Mouse (Mus musculus) MEL (cell line): Measurements from ENCODE around the gene E2f3. TPM values are rescaled to one million over a fixed set of nuclear protein-coding genes. Genes with fewer than 3 reads are reported as not detected.

Experiments used
- DNase-seq: peaks from one replicate; pipeline ENCODE4 v3.0.0; 2011; ENCODE audit warnings: low read depth, low spot score
- H3K27ac ChIP-seq: 2 replicates; pipeline ENCODE4 v1.5.1; 2012; ENCODE audit warnings: low read depth, mild to moderate bottlenecking, control low read depth, low read length, moderate library complexity; ENCODE audit not compliant: control insufficient read depth
- H3K27me3 ChIP-seq, 2 experiments: fragments of 150-350 bp in 1 of 2; sonication (generic) in 1 of 2; 2 replicates each; pipeline ENCODE4 v1.6.1; 2012; ENCODE audit warnings: low read length in 2 of 2, mild to moderate bottlenecking in 2 of 2, improper control_type of control experiment in 1 of 2, moderate library complexity in 1 of 2; ENCODE audit not compliant: insufficient read depth in 2 of 2, control insufficient read depth in 1 of 2
- H3K36me3 ChIP-seq, 2 experiments: 2 replicates each; pipeline ENCODE4 v1.6.1; 2012 to 2014; ENCODE audit warnings: low read length in 2 of 2, improper control_type of control experiment in 1 of 2, inconsistent platforms in 1 of 2, mild to moderate bottlenecking in 1 of 2; ENCODE audit not compliant: insufficient read depth in 2 of 2, control insufficient read depth in 1 of 2
- H3K4me1 ChIP-seq, 2 experiments: fragments of 150-350 bp in 1 of 2; sonication (generic) in 1 of 2; 2 replicates each; pipeline ENCODE4 v1.6.1; 2012; ENCODE audit warnings: low read length in 2 of 2, improper control_type of control experiment in 1 of 2, mild to moderate bottlenecking in 1 of 2; ENCODE audit not compliant: insufficient read depth in 2 of 2, control insufficient read depth in 1 of 2
- H3K4me3 ChIP-seq, 2 experiments: fragments of 150-350 bp in 1 of 2; sonication (generic) in 1 of 2; 2 replicates each; pipeline ENCODE4 v1.5.1; 2012; ENCODE audit warnings: low read depth in 2 of 2, low read length in 2 of 2, mild to moderate bottlenecking in 2 of 2, moderate library complexity in 2 of 2, control low read depth in 1 of 2, improper control_type of control experiment in 1 of 2; ENCODE audit not compliant: control insufficient read depth in 1 of 2, insufficient read depth in 1 of 2
- H3K79me2 ChIP-seq: 2 replicates; pipeline ENCODE4 v1.6.1; 2012; ENCODE audit warnings: mild to moderate bottlenecking, low read length, moderate library complexity; ENCODE audit not compliant: control insufficient read depth, poor library complexity, insufficient read depth
- H3K9ac ChIP-seq: 2 replicates; pipeline ENCODE4 v1.6.1; 2012; ENCODE audit warnings: low read depth, mild to moderate bottlenecking, control low read depth, low read length, moderate library complexity; ENCODE audit not compliant: control insufficient read depth, poor library complexity, severe bottlenecking
- H3K9me3 ChIP-seq: fragments of 150-350 bp; sonication (generic); replicated peaks from 2 replicates; pipeline ENCODE4 v1.6.1; 2012; ENCODE audit warnings: mild to moderate bottlenecking, low read length, improper control_type of control experiment, moderate library complexity; ENCODE audit not compliant: insufficient read depth
- CHD1 ChIP-seq: IDR thresholded peaks from 2 replicates; pipeline ENCODE4 v1.6.1; 2012; ENCODE audit warnings: low read depth, mild to moderate bottlenecking, inconsistent platforms, low read length, improper control_type of control experiment
- CTCF ChIP-seq, 3 experiments: IDR thresholded peaks in 2 of 3; conservative IDR thresholded peaks in 1 of 3; 2 replicates each; pipeline ENCODE4 v1.5.1; 2011 to 2012; ENCODE audit warnings: low read length in 3 of 3, low read depth in 2 of 3, mild to moderate bottlenecking in 2 of 3, improper control_type of control experiment in 1 of 3, inconsistent platforms in 1 of 3, mixed read lengths in 1 of 3, moderate library complexity in 1 of 3; ENCODE audit not compliant: control insufficient read depth in 1 of 3, insufficient read depth in 1 of 3, poor library complexity in 1 of 3, severe bottlenecking in 1 of 3
- ETS1 ChIP-seq: IDR thresholded peaks from 2 replicates; pipeline ENCODE4 v1.6.1; 2012; ENCODE audit warnings: low read depth, mild to moderate bottlenecking, inconsistent platforms, low read length, improper control_type of control experiment, moderate library complexity
- HCFC1 ChIP-seq: IDR thresholded peaks from 2 replicates; pipeline ENCODE4 v1.6.1; 2012; ENCODE audit warnings: low read depth, mild to moderate bottlenecking, inconsistent platforms, low read length, improper control_type of control experiment, moderate library complexity
- KAT2A ChIP-seq: conservative IDR thresholded peaks from 2 replicates; pipeline ENCODE4 v1.6.1; 2012; ENCODE audit warnings: low read depth, low read length, improper control_type of control experiment, inconsistent platforms
- NELFE ChIP-seq: IDR thresholded peaks from 2 replicates; pipeline ENCODE4 v1.6.1; 2011; ENCODE audit warnings: low read depth, low read length, improper control_type of control experiment
- POLR2A ChIP-seq, 2 experiments: IDR thresholded peaks; 2 replicates each; pipeline ENCODE4 v1.6.1; 2011 to 2012; ENCODE audit warnings: low read length in 2 of 2, mild to moderate bottlenecking in 2 of 2, control low read depth in 1 of 2, improper control_type of control experiment in 1 of 2, low read depth in 1 of 2, moderate library complexity in 1 of 2; ENCODE audit not compliant: control insufficient read depth in 1 of 2, insufficient read depth in 1 of 2, poor library complexity in 1 of 2
- POLR2AphosphoS2 ChIP-seq: IDR thresholded peaks from 2 replicates; pipeline ENCODE4 v1.6.1; 2011; ENCODE audit warnings: low read length, improper control_type of control experiment
- TAL1 ChIP-seq: IDR thresholded peaks from 2 replicates; pipeline ENCODE4 v1.6.1; 2012; ENCODE audit warnings: mild to moderate bottlenecking, inconsistent platforms, low read length, moderate library complexity, mixed read lengths
- UBTF ChIP-seq: IDR thresholded peaks from 2 replicates; pipeline ENCODE4 v1.6.1; 2012; ENCODE audit warnings: low read depth, mild to moderate bottlenecking, inconsistent platforms, low read length, improper control_type of control experiment, moderate library complexity, borderline replicate concordance; ENCODE audit not compliant: insufficient read depth
- USF2 ChIP-seq, 2 experiments: IDR thresholded peaks; 2 replicates each; pipeline ENCODE4 v1.6.1; 2011 to 2012; ENCODE audit warnings: improper control_type of control experiment in 2 of 2, low read length in 2 of 2, borderline replicate concordance in 1 of 2, inconsistent platforms in 1 of 2, low read depth in 1 of 2, mild to moderate bottlenecking in 1 of 2; ENCODE audit not compliant: insufficient read depth in 1 of 2
- polyA plus RNA-seq, 2 experiments: library from polyadenylated mRNA; stranded (reverse) in 1 of 2; unstranded in 1 of 2; fragments of >175 nt in 1 of 2; fragments of >200 nt in 1 of 2; gene quantifications; 2 replicates each; pipeline versions ENCODE4 v1.2.1 to v1.2.4; 2012; ENCODE audit warnings: low replicate concordance in 2 of 2, low read depth in 1 of 2; ENCODE audit not compliant: insufficient read length in 2 of 2, insufficient read depth in 1 of 2, missing spikeins in 1 of 2
- total RNA-seq: library from RNA; depleted of rRNA; stranded (reverse); fragments of 300-350 nt; gene quantifications from 2 replicates; pipeline ENCODE4 v1.2.3, GENCODE M21; 2012

Gene E2f3
- total and polyA plus RNA-seq, 3 experiments = 12.8 to 20.0 TPM; not detected in 1

DNA sequence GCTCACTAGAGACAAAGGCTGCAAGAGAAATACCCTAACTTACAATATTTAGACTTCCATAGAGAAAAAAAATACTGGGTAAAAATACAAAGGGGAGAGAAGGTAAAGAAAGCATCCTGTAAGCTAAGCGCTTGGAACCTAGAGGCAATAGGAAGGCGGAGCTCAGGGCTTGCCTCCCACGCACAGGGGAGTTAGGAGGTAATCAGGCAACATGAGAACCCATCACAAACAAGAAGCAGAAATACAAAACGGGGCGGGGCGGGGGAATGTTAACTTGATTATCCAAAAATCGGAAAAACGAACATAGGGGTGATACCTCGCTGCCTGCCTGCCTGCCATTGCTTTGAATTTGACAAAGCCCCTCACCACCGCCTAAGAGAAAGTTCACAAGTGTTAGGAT lies 31.1 kb downstream of the E2f3 start:
- no peak for TF ChIP-seq KAT2A
- TF ChIP-seq UBTF = no peak
- TF ChIP-seq NELFE = no peak
- TF ChIP-seq ETS1 = no peak
- TF ChIP-seq POLR2A (IDR thresholded peaks at IDR 0.05; ENCODE audit: control insufficient read depth in 1 of 2, insufficient read depth in 1 of 2, low read depth in 1 of 2, low read length in 2 of 2, poor library complexity in 1 of 2) = no peak
- no peak for TF ChIP-seq TAL1
- Histone ChIP-seq H3K27ac (no peak overlapping the region), H3K27me3 (no peaks in the 10 kb centered on the region), H3K36me3 (peaks cover 2 to 5% of the 10 kb centered on the region in 2 experiments; a peak in 3 of 4 replicates), H3K4me1 (no peaks in the 10 kb centered on the region), H3K9me3 (no peaks in the 10 kb centered on the region), H3K79me2 (peaks cover 69% of the 10 kb centered on the region), H3K9ac (no peak overlapping the region), H3K4me3 (no peak overlapping the region)
- DNase-seq = no peak

DNA sequence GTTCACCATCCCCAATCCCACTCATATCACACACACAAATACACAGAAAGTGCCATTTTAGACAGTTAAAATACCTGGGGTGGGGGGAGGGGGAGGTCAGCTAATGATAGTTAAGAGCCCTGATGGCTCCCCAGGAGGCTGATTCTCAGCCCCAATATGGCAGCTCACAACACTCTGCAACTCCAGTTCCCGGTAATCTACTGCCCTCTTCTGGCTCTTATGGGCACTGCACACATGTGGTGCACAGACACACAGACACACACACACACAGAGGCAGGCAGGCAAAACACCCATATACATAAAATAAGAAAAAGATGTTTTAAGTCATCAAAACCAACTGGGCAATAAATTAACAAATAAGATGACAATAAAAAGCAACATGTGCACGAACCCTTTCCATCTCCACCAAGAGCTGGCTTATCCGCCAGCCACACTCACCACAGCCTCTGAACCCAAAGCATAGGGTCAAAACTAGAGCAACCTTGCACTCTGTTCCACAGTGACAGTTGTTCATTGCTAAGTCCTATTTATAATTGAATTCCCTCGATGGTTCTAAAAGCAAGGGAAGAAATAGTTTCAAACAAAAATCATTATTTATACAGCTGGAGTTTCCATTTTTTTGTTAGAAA lies 32.3 kb downstream of the E2f3 start:
- no peaks in the 10 kb centered on the region for H3K27me3 ChIP-seq
- H3K9ac ChIP-seq = no peak overlapping the region
- no peak overlapping the region for H3K27ac ChIP-seq
- peaks cover 69% of the 10 kb centered on the region for H3K79me2 ChIP-seq
- H3K36me3 ChIP-seq = peaks cover 2 to 5% of the 10 kb centered on the region in 2 experiments; a peak in 3 of 4 replicates
- H3K4me3 ChIP-seq = no peak overlapping the region
- H3K9me3 ChIP-seq = no peaks in the 10 kb centered on the region
- peak; percentile 29 to 42 (median 30) for TF ChIP-seq CTCF (IDR thresholded peaks at IDR 0.05 in 2 of 3, conservative IDR thresholded peaks at IDR 0.05 in 1 of 3; ENCODE audit: control insufficient read depth in 1 of 3, insufficient read depth in 1 of 3, low read depth in 2 of 3, low read length in 3 of 3, poor library complexity in 1 of 3, severe bottlenecking in 1 of 3)
- no peak for TF ChIP-seq POLR2AphosphoS2
- no peaks in the 10 kb centered on the region for H3K4me1 ChIP-seq
- peak; percentile 12 for DNase-seq

DNA sequence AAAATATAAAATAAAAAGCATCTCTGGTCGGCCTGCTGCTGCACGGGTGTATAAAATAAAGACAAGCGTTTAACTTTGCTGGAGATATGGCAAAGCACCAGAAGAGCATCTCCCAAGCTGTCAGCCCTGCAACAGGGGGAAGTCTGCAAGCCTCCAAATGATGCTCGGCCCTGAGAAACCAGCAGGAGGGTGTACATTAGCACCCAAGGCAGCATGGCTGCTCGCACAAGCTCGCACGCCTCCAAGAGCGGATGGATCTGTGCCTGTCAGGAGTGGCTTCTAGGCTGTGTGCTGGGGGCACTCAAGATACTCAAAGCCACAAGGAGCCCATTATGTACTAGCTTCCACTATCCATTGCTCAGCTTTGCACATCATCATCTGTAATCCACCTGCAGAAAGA lies 39.8 kb downstream of the E2f3 start:
- peaks cover 0 to 2% of the 10 kb centered on the region in 2 experiments; a peak in 2 of 4 replicates for H3K36me3 ChIP-seq
- no peak overlapping the region for H3K27ac ChIP-seq

More for the DNA sequence above, 39.8 kb downstream of the E2f3 start:
- TF ChIP-seq CHD1 (no peak), USF2 (IDR thresholded peaks at IDR 0.05; ENCODE audit: borderline replicate concordance in 1 of 2, insufficient read depth in 1 of 2, low read depth in 1 of 2, low read length in 2 of 2) (no peak), KAT2A (no peak), HCFC1 (no peak), POLR2A (IDR thresholded peaks at IDR 0.05; ENCODE audit: control insufficient read depth in 1 of 2, insufficient read depth in 1 of 2, low read depth in 1 of 2, low read length in 2 of 2, poor library complexity in 1 of 2) (no peak), ETS1 (no peak)
- H3K9ac ChIP-seq = no peak overlapping the region
- H3K4me1 ChIP-seq = no peaks in the 10 kb centered on the region
- H3K9me3 ChIP-seq = no peaks in the 10 kb centered on the region
- no peaks in the 10 kb centered on the region for H3K27me3 ChIP-seq
- peaks cover 53% of the 10 kb centered on the region for H3K79me2 ChIP-seq
- H3K4me3 ChIP-seq = no peak overlapping the region
- DNase-seq = no peak
